Mouse (Mus musculus) left cerebral cortex, postnatal 10 days (tissue): ENCODE results near the gene Rpl36a. TPM values are rescaled to one million over a fixed set of nuclear protein-coding genes. Genes with fewer than 3 reads are reported as not detected.

Source experiments
- DNase-seq, 2 experiments: peaks; one replicate each; pipeline ENCODE4 v3.0.0; 2021 to 2022; ENCODE audit warnings: low spot score in 2 of 2, mixed read lengths in 1 of 2; ENCODE audit errors: extremely low spot score in 1 of 2
- intact Hi-C: fragments of 180-260 bp; cut with DNase I; formaldehyde crosslinking; loops from one replicate; pipeline ENCODE4 v1.15.1; 2025
- total RNA-seq, 2 experiments: library from RNA; stranded (reverse); gene quantifications; 2 replicates each; pipeline ENCODE4 v1.2.3; 2021

The Rpl36a gene
- total RNA-seq, 2 experiments from 2014 or later: 157 to 158 TPM

DNA sequence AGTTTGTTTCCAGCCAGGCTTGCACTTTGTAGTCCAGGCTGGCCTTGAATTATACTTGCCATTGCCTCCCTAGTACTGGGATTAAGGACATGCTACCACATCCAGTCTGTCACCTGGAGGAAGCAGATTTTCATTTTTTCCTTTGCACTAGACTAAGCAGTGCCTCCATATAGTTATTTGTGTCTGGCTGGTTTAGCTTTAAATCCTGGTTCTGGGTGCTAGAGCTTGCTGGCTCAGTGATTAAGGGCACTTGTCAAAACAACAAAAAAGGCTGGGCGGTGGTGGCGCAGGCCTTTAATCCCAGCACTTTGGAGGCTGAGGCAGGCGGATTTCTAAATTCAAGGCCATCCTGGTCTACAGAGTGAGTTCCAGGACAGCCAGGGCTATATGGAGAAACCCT is 3.5 kb downstream of the Rpl36a start:
- intact Hi-C loops: no loop called here
- DNase-seq: no peak

DNA sequence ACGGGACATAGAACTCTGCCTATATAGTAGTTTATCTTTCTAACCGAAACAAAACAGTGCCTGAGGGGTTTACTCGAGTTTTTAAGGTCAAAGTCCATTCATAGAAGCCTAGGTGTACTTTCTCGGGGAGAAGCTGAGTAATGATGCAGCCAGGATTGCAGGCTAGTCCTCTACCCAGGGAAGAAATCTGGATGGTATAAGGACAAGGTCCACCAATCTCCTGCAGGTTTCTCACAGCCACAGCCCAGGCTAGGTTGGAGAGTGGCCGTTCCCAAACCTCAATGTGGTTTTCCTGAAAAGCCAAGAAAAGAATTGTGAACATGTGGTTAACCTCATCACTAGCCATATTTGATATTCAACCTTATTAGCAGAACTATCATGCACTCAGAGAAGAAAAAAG is 4.4 kb downstream of the Rpl36a start:
- no peak for DNase-seq
- intact Hi-C loops: no loop called here

DNA sequence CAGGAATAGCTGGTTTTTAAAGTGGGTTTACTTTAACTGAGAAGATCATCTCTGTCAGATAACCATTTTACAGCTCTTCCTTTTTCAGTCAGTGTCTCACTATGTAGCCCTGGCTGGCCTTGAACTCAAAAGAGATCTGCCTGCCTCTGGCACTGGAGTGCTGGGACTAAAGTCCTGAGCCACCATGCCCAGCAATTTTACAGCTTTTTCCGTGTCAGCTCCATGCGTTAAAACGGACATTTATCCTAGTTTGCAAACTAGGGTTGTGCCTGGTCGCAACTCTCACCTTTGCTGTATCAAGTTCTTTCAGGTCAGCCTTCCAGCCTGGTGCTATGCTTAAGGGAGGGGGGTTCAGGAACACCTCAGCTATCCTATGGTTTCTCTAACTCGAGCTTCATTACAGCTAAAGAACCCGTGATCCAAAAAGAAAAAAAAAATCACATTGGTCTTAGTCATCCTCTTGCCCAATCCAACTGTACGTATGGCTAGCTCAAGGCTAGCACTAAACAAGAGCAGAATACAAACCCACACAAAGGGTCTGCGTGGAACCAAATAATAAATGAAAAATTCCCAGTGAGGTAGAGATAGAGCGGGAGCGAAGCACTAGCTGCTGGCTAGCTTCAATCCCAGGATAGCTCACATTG is 14.6 kb downstream of the Rpl36a start:
- DNase-seq: no peak
- intact Hi-C loops: loop anchor here (10.0 kb wide), 1 partner anchor 315 kb away; no protein-coding TSS in a partner anchor

DNA sequence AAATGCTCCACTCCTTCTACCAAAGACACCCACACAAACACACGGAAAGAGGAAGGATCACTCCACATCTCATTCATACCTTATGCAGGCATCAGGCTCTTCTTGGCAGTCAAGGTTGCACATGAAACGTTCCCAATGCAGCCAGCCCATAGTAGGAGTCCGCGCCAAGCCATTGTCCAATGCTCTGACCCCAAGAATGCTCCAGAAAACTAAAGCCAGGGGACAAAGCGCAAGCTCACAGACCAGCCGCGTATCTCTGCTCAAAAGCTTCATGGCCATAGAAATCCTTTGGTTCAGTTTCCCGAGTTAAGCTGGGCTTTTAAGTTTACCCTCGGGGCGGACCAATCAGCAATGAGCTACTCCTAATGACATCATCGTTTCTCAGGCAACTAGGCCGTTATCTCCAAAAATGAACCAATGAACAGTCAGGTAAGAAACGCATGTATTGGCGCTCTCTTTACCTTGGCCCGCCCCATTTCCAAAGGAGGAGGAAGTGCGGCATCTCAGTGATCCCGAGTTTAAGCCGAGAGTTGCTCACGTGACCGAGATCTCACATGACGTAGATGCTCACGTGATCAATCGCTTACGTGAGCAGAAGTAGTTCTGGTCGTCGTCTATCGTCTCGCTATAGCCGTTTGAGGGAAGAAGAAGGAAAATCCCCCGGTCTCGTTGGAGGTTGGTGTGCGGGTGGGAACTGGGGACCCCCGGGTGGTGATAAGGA is 15.4 kb downstream of the Rpl36a start, which contains the start of the genes Gla and Hnrnph2:
Gene Gla, minus strand, starts transcription at position 467 of the 721 bp plus-strand sequence.
Gene Hnrnph2, plus strand, starts transcription at position 521 of the 721 bp plus-strand sequence.
- intact Hi-C loops: loop anchor here (10.0 kb wide), 1 partner anchor 314 kb away; no protein-coding TSS in a partner anchor

DNA sequence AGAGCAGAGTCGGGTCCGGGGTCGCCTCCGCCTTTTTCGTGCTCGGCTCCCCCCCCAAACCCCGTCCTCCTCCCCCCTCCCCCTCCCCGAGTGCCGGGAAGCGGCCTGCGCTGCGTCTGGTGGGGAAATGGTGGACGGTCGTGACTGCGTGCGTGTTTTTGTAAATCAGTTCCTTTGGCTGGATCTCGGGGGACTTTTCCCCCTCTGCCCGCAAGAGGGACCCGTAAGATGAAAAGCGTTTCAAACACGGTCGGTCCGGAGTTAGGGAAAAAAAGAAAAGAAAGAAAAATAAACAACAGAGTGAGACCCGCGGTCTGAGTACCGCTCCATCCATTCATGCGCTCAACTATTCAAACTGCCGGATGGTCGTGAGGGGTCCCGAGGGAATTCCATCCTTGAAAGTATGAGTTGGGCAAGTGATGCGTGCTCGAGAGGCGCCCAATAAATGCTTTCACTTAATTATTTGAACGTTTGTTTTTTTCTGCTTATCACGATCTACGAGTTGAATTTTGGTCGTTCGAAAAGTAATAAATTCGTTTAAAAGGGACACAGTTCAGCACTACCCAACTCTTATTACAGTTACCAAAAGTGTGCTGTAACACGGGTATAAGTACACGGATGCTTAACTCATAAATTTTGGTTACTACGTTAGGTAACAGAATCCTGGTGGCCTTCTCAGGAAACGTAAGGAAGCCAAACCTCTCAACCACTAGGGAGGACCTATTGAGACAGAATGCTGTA is 16.1 kb downstream of the Rpl36a start:
- intact Hi-C loops: loop anchor here (10.0 kb wide), 1 partner anchor 313 kb away; no protein-coding TSS in a partner anchor
- peak; percentile 31 to 71 for DNase-seq

More for the DNA sequence above, 15.4 kb downstream of the Rpl36a start, which contains the start of the genes Gla and Hnrnph2:
- DNase-seq: peak; percentile 91

DNA sequence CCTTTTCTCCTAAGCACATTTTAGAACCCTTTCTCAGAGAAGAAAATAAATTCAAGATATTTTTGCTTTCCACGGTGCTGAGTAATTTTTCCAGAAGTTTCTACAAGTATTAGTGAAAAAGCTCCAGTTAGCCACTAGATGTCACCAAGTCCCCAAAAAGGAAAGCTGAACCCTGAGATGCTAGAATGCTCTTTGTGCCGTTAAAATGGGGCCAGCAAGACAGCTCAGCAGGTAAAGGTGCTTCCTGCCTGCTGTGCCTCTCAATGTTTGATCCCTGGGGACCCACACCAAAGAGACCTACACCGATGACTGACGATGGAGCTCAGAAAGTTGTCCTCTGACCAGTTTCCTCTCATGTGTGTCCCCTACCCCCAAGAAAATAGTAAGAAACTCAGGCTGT is 24.0 kb downstream of the Rpl36a start:
- intact Hi-C loops: loop anchor here (10.0 kb wide), 1 partner anchor 305 kb away; no protein-coding TSS in a partner anchor

DNA sequence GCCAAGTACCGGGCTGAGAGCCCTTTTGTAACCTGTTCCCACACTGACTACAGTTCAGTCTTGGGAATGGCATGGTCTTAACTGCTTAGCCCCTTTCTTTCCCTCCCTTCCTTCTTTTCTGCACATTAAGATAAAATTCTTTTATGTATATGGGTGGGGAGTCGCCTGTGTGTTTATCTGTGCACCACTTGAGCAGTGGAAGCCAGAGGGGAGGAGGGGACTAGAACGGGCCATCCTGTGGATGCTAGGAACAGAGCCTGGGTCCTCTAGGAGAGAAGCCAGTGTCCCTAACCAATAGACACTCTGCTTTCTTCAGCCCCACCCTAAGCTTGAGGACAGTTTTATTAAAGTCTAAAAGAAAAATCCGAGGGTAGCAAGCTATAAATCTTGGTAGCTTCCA is 25.5 kb downstream of the Rpl36a start:
- intact Hi-C loops: loop anchor here (5.0 kb wide), 1 partner anchor 106 kb away; the partner anchor contains the start of gene Armcx1
- DNase-seq: no peak

More for the DNA sequence above, 24.0 kb downstream of the Rpl36a start:
- no peak for DNase-seq

DNA sequence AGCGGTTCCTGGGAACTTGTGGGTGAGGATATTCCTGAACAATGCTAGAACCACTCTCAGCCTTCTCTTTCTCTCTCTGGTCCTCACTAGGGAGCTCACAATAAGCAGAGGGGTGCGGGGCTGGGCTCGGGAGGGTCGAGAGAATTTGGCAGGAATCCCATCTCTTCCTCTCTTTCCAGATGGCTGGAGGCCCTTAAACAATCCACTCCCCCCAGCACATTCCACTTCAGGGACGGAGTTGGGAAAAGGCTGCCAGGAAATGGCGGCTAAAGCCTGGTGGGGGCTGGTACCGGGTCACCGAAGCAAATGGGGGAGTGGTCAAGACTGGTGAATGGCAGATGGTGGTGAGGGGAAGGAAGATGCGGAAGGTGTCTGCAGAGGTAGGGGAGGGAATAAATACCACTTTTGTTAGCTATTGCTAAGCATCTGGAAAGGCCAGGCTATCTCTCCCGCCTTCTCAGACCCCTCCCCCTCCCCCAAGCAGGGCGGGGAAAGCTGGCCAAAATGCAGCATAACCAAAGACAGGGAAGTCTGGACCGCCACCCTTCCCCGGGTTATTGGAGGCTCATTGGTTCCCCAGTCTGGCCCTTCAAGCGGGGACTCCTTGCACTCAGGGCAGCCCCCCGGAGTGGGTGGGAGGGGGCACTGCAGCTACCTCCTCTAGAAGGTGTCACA is 27.0 kb downstream of the Rpl36a start:
- intact Hi-C loops: loop anchor here (5.0 kb wide), 1 partner anchor 105 kb away; the partner anchor contains the start of gene Armcx1
- peak in 1 of 2 experiments; percentile 62 for DNase-seq

DNA sequence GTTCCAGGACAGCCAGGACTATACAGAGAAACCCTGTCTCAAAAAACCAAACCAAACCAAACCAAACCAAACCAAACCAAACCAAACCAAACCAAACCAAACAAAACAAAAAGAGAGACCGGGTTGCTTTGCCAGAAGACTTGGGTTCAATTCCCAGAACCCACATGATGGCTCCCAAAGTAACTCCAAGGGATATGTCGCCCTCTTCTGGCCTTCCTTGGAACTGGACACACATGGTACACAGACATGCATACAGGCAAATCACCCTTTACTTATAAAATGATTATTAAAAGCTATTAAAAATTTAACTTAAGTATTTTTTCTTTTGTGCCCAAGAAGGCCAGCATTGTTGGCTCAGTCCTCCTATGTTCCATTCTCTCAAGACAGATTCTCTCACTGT is 28.9 kb downstream of the Rpl36a start:
- intact Hi-C loops: loop anchor here (5.0 kb wide), 1 partner anchor 103 kb away; the partner anchor contains the start of gene Armcx1
- no peak for DNase-seq

DNA sequence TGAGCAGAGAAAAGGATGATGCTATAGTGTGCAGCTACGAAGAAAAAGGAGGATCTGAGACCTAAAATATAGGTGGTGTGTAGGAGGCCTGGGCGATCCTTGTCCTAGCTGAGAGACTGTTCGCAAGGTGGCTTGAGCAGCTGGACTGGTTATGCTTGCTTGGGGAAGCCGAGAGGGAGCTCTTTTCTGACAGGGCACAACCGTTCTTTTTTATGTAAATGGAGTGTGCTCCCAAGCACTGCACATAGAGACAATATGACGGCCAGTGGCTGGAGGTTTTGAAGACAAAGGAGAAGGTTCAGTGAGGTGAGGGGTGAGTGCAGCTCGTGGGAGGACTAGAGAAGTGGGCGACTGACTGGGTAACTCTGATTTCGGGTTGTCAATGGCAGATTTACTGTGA is 34.2 kb downstream of the Rpl36a start:
- intact Hi-C loops: no loop called here
- DNase-seq: no peak

DNA sequence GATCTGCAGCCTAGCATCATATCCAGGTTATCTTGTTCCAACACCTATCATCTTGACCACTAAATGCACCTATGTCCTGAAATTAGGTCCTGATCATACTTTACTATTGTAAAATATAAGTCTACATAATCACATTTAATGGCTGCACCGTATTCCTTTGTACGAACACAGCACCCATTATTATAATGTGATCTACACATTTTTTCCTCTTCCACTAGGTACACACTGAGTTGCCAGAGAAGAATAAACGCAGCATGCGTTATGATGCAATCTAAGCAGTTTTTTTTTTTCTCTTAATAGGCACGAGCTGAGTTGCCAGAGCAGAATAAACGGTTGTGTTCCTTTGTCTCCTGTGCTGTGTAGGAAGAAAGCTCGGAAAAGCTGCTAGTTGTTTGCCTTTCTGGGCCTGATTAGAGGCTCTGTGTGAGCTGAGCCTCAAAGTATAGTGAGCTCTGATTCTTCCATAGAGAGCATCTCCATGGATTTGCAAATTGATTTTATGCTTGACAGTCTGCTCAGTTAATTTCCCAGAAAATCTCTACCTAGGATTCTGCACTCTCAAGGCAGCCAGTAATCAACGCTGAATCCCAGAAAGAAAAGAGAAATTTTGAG is 34.9 kb downstream of the Rpl36a start:
- intact Hi-C loops: no loop called here
- no peak for DNase-seq

DNA sequence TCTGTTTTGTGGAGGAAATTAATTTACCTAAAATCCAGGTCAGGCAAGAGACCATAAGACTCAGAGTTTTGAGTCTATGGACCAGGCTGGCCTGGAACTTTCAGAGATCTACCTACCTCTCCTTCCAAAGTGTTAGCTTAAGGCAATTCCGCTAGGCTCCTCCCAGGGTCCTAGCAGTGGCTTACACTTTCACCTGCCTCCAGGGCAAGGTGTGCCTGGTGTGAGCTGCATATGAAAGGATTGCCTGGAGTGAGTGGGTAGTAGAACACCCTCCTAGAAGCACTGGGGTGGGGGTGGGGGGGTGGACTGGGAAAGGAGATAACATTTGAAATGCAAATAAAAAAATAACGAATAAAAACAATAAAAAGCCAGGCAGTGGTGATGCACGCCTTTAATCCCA is 36.2 kb downstream of the Rpl36a start:
- intact Hi-C loops: no loop called here
- no peak for DNase-seq

DNA sequence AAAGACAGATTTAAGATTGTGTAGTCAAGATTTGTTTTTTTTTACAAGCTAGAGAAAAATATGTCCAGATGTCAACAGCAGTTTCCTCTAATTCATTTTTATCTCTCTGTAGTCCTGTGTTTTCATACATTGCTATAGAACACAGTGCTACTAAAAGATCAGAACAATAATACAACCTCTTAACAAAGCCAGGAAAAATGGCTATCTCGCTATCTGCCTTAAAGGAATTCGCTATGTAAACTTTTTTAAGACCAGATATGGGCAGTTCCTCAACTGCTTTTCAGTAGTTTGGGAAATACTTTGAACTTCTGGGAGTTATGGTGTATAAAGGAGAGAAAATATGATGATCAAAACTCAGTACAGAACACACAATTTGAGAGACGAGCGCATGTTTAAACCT is 37.9 kb downstream of the Rpl36a start:
- intact Hi-C loops: no loop called here

DNA sequence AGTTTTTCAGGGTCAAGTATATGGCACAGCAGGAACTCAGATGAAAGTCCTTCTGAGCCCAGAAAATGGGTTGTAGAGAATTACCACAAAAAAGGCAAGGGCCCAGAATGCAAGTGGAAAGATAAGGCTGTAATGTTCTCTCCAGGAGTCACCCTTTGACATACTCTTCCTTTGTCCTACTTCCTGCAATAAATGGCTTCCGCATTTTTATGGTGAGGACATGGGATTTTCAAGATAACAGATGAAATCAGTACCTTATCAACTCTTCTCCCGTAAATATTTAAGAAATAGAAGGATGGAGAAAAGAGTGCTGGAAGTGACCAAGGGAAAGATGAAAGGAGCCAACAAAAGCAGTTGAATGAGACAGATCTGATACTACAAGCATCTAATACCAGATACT is 42.7 kb downstream of the Rpl36a start:
- intact Hi-C loops: no loop called here
- no peak for DNase-seq

More for the DNA sequence above, 37.9 kb downstream of the Rpl36a start:
- DNase-seq: no peak

DNA sequence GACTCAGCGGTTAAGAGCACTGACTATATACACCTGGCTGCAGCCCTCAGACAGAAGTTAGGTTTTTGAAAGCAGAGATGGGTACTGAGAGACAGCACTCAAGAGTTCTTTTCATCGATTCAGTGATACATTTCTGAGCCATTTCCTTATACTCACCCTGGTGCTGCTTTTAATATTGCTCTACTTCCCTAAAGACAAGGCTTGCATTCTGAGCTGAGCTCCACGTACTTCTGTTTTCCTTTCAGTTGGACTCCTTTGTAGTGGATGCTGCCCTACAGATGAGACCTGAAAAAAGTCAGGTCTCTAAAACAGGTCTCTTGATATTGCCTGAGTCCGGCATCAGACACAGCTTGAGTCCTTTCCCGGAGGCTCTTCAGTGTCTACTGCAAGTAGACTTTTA is 47.3 kb downstream of the Rpl36a start:
- no peak for DNase-seq
- intact Hi-C loops: no loop called here

DNA sequence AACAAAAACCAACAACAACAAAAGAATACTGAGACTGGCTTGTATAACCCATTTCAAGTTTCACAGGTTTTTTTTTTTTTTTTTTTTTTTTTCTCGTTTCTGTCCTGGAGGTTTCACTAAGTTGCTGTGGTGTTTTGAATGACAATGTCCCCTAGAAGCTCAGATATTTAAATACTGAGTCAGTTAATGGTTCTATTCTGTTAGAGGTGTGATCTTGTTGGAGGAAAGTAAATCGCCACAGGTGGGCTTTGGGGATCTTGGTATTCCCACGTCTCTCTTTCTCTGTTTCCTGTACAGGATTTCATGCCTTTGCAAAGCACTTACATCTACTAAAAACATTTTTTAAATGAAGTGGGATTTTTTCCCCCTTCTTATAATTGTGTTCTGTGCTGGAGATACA is 49.7 kb downstream of the Rpl36a start:
- intact Hi-C loops: no loop called here
- DNase-seq: no peak

DNA sequence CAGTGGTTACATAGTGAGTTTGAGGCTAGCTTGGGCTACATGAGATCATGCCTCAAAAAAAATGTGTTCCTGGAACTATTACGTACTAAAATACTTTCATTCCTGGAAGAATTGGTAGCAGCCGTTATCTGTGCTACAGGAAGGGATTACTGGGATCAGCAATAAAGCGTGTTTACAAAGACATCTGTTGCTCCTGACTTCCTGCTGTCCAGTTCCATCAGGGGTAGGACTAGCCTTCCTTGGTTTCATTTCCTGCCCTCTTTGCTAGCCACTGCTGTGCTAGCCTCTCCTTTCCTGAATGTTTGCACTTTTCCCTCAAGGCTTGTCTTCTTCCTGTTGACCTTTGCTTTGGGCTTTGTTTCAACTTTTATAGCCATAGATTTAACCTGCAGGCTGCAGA is 50.4 kb downstream of the Rpl36a start:
- DNase-seq: no peak
- intact Hi-C loops: no loop called here
